Mouse (Mus musculus): ENCODE results near the gene Gid8. TPM values are rescaled to one million over a fixed set of nuclear protein-coding genes. Genes with fewer than 3 reads are reported as not detected.

The Gid8 gene
- polyA plus RNA-seq, 1 experiment from 2014 or later = 53.4 TPM

GRCm38 (mm10) chr2:180746569-180747192, 36.8 kb downstream of the Gid8 start:
- 51% methylated on average over 5 of the region's 5 CpGs for WGBS
- H3K4me1 ChIP-seq (ENCODE audit: control insufficient read depth, insufficient read depth, low read length) = no peaks in the 10 kb centered on the region
- no peak overlapping the region for H3K27ac ChIP-seq (ENCODE audit: low read length)
- H3K4me2 ChIP-seq (replicated peaks; ENCODE audit: low read depth, low read length) = no peak overlapping the region
- no peak overlapping the region for H3K4me3 ChIP-seq (ENCODE audit: low read depth, low read length)
- H3K9me3 ChIP-seq (ENCODE audit: control insufficient read depth, low read depth, low read length) = no peaks in the 10 kb centered on the region
- no peak overlapping the region for H3K9ac ChIP-seq (replicated peaks; ENCODE audit: low read depth, low read length)
- no peaks in the 10 kb centered on the region for H3K36me3 ChIP-seq (ENCODE audit: control insufficient read depth, insufficient read depth, low read length)
- no peak for ATAC-seq (ENCODE audit: insufficient number of reproducible peaks, insufficient read depth, low FRiP score, low read depth)
- no peaks in the 10 kb centered on the region for H3K27me3 ChIP-seq (ENCODE audit: control insufficient read depth, insufficient read depth, low read length)

- no peaks in the 10 kb centered on the region for H3K4me1 ChIP-seq (ENCODE audit: control insufficient read depth, insufficient read depth, low read length)
- H3K4me2 ChIP-seq (replicated peaks; ENCODE audit: low read depth, low read length) = no peak overlapping the region
- no peak overlapping the region for H3K4me3 ChIP-seq (ENCODE audit: low read depth, low read length)
- ATAC-seq (ENCODE audit: insufficient number of reproducible peaks, insufficient read depth, low FRiP score, low read depth) = no peak
- H3K9ac ChIP-seq (replicated peaks; ENCODE audit: low read depth, low read length) = no peak overlapping the region
- H3K27ac ChIP-seq (ENCODE audit: low read length) = no peak overlapping the region
- no peaks in the 10 kb centered on the region for H3K27me3 ChIP-seq (ENCODE audit: control insufficient read depth, insufficient read depth, low read length)
- no peaks in the 10 kb centered on the region for H3K36me3 ChIP-seq (ENCODE audit: control insufficient read depth, insufficient read depth, low read length)
- WGBS = 37% methylated on average over 5 of the region's 5 CpGs
- H3K9me3 ChIP-seq (ENCODE audit: control insufficient read depth, low read depth, low read length) = no peaks in the 10 kb centered on the region
Observed at GRCm38 (mm10) chr2:180748904-180749303, 39.0 kb downstream of the Gid8 start.

GRCm38 (mm10) chr2:180754976-180755688, 45.2 kb downstream of the Gid8 start:
- Histone ChIP-seq H3K27ac (ENCODE audit: low read length) (no peak overlapping the region), H3K9ac (replicated peaks; ENCODE audit: low read depth, low read length) (no peak overlapping the region), H3K27me3 (ENCODE audit: control insufficient read depth, insufficient read depth, low read length) (no peaks in the 10 kb centered on the region), H3K9me3 (ENCODE audit: control insufficient read depth, low read depth, low read length) (no peaks in the 10 kb centered on the region), H3K4me1 (ENCODE audit: control insufficient read depth, insufficient read depth, low read length) (no peaks in the 10 kb centered on the region), H3K36me3 (ENCODE audit: control insufficient read depth, insufficient read depth, low read length) (no peaks in the 10 kb centered on the region), H3K4me3 (ENCODE audit: low read depth, low read length) (no peak overlapping the region), H3K4me2 (replicated peaks; ENCODE audit: low read depth, low read length) (no peak overlapping the region)
- ATAC-seq (ENCODE audit: insufficient number of reproducible peaks, insufficient read depth, low FRiP score, low read depth) = no peak
- 78% methylated on average over 5 of the region's 5 CpGs for WGBS

GRCm38 (mm10) chr2:180755896-180756295, 46.0 kb downstream of the Gid8 start:
- no peak; the same call in 1 of the 2 replicates for ATAC-seq (ENCODE audit: insufficient number of reproducible peaks, insufficient read depth, low FRiP score, low read depth)
- Histone ChIP-seq H3K27ac (ENCODE audit: low read length) (no peak overlapping the region), H3K4me1 (ENCODE audit: control insufficient read depth, insufficient read depth, low read length) (no peaks in the 10 kb centered on the region), H3K9ac (replicated peaks; ENCODE audit: low read depth, low read length) (no peak overlapping the region), H3K9me3 (ENCODE audit: control insufficient read depth, low read depth, low read length) (no peaks in the 10 kb centered on the region), H3K36me3 (ENCODE audit: control insufficient read depth, insufficient read depth, low read length) (no peaks in the 10 kb centered on the region), H3K4me3 (ENCODE audit: low read depth, low read length) (no peak overlapping the region), H3K27me3 (ENCODE audit: control insufficient read depth, insufficient read depth, low read length) (no peaks in the 10 kb centered on the region), H3K4me2 (replicated peaks; ENCODE audit: low read depth, low read length) (no peak overlapping the region)
- WGBS = 3% methylated on average over 8 of the region's 8 CpGs

- no peaks in the 10 kb centered on the region for H3K27me3 ChIP-seq (ENCODE audit: control insufficient read depth, insufficient read depth, low read length)
- no peaks in the 10 kb centered on the region for H3K4me1 ChIP-seq (ENCODE audit: control insufficient read depth, insufficient read depth, low read length)
- no peaks in the 10 kb centered on the region for H3K9me3 ChIP-seq (ENCODE audit: control insufficient read depth, low read depth, low read length)
- H3K36me3 ChIP-seq (ENCODE audit: control insufficient read depth, insufficient read depth, low read length) = no peaks in the 10 kb centered on the region
- no peak overlapping the region for H3K27ac ChIP-seq (ENCODE audit: low read length)
- H3K4me2 ChIP-seq (replicated peaks; ENCODE audit: low read depth, low read length) = no peak overlapping the region
- H3K4me3 ChIP-seq (ENCODE audit: low read depth, low read length) = no peak overlapping the region
- no peak for ATAC-seq (ENCODE audit: insufficient number of reproducible peaks, insufficient read depth, low FRiP score, low read depth)
- 33% methylated on average over 2 of the region's 2 CpGs for WGBS
- H3K9ac ChIP-seq (replicated peaks; ENCODE audit: low read depth, low read length) = no peak overlapping the region
Observed at GRCm38 (mm10) chr2:180756786-180757185, 46.9 kb downstream of the Gid8 start.

- Histone ChIP-seq H3K36me3 (ENCODE audit: control insufficient read depth, insufficient read depth, low read length) (no peaks in the 10 kb centered on the region), H3K9ac (replicated peaks; ENCODE audit: low read depth, low read length) (no peak overlapping the region), H3K27me3 (ENCODE audit: control insufficient read depth, insufficient read depth, low read length) (no peaks in the 10 kb centered on the region), H3K4me2 (replicated peaks; ENCODE audit: low read depth, low read length) (no peak overlapping the region), H3K27ac (ENCODE audit: low read length) (no peak overlapping the region), H3K4me3 (ENCODE audit: low read depth, low read length) (no peak overlapping the region), H3K9me3 (ENCODE audit: control insufficient read depth, low read depth, low read length) (no peaks in the 10 kb centered on the region), H3K4me1 (ENCODE audit: control insufficient read depth, insufficient read depth, low read length) (no peaks in the 10 kb centered on the region)
- no peak for ATAC-seq (ENCODE audit: insufficient number of reproducible peaks, insufficient read depth, low FRiP score, low read depth)
- 51% methylated on average over 15 of the region's 15 CpGs for WGBS
Observed at GRCm38 (mm10) chr2:180758513-180759263, 48.8 kb downstream of the Gid8 start.

GRCm38 (mm10) chr2:180764986-180765385, 55.1 kb downstream of the Gid8 start:
- ATAC-seq (ENCODE audit: insufficient number of reproducible peaks, insufficient read depth, low FRiP score, low read depth) = no peak
- Histone ChIP-seq H3K27me3 (ENCODE audit: control insufficient read depth, insufficient read depth, low read length) (no peaks in the 10 kb centered on the region), H3K36me3 (ENCODE audit: control insufficient read depth, insufficient read depth, low read length) (no peaks in the 10 kb centered on the region), H3K9ac (replicated peaks; ENCODE audit: low read depth, low read length) (no peak overlapping the region), H3K4me1 (ENCODE audit: control insufficient read depth, insufficient read depth, low read length) (no peaks in the 10 kb centered on the region), H3K4me3 (ENCODE audit: low read depth, low read length) (no peak overlapping the region), H3K9me3 (ENCODE audit: control insufficient read depth, low read depth, low read length) (no peaks in the 10 kb centered on the region), H3K4me2 (replicated peaks; ENCODE audit: low read depth, low read length) (no peak overlapping the region), H3K27ac (ENCODE audit: low read length) (no peak overlapping the region)
- 81% methylated on average over 11 of the region's 11 CpGs for WGBS

GRCm38 (mm10) chr2:180765713-180766112, 55.8 kb downstream of the Gid8 start:
- Histone ChIP-seq H3K9me3 (ENCODE audit: control insufficient read depth, low read depth, low read length) (no peaks in the 10 kb centered on the region), H3K4me3 (ENCODE audit: low read depth, low read length) (no peak overlapping the region), H3K36me3 (ENCODE audit: control insufficient read depth, insufficient read depth, low read length) (no peaks in the 10 kb centered on the region), H3K4me2 (replicated peaks; ENCODE audit: low read depth, low read length) (no peak overlapping the region), H3K9ac (replicated peaks; ENCODE audit: low read depth, low read length) (no peak overlapping the region), H3K4me1 (ENCODE audit: control insufficient read depth, insufficient read depth, low read length) (no peaks in the 10 kb centered on the region), H3K27ac (ENCODE audit: low read length) (no peak overlapping the region), H3K27me3 (ENCODE audit: control insufficient read depth, insufficient read depth, low read length) (0 out of 2 replicates have a peak, but pooled peaks cover 2% of the 10 kb centered on the region)
- WGBS = 70% methylated on average over 7 of the region's 7 CpGs
- no peak for ATAC-seq (ENCODE audit: insufficient number of reproducible peaks, insufficient read depth, low FRiP score, low read depth)

Measured in stomach, embryonic 14.5 days (tissue).